Mouse (Mus musculus) hindbrain, embryonic 12.5 days (tissue): Measurements from ENCODE around the gene Fbln1. TPM values are rescaled to one million over a fixed set of nuclear protein-coding genes. Genes with fewer than 3 reads are reported as not detected.
A peak's percentile ranks its signal among the peaks of the same experiment; 100 is the strongest.

Source experiments
- ATAC-seq: fragments of 200-750 bp; cut with Nextera tagmentation; 2 replicates; pipeline ENCODE4 v1.8.0; 2017; ENCODE audit warnings: moderate TSS enrichment; ENCODE audit not compliant: low FRiP score
- H3K27ac ChIP-seq: fragments of 300-500 bp; sonication (generic); 2 replicates; pipeline ENCODE4 v1.5.1; 2016; ENCODE audit warnings: mild to moderate bottlenecking
- H3K27me3 ChIP-seq: fragments of 300-500 bp; sonication (generic); 2 replicates; pipeline ENCODE4 v1.6.1; 2016; ENCODE audit warnings: mild to moderate bottlenecking
- H3K36me3 ChIP-seq: fragments of 300-500 bp; sonication (generic); 2 replicates; pipeline ENCODE4 v1.6.1; 2016; ENCODE audit warnings: mild to moderate bottlenecking
- H3K4me1 ChIP-seq: fragments of 300-500 bp; sonication (generic); 2 replicates; pipeline ENCODE4 v1.6.1; 2016
- H3K4me2 ChIP-seq: fragments of 300-500 bp; sonication (generic); replicated peaks from 2 replicates; pipeline ENCODE4 v1.6.1; 2016; ENCODE audit warnings: mild to moderate bottlenecking
- H3K4me3 ChIP-seq: fragments of 300-500 bp; sonication (generic); 2 replicates; pipeline ENCODE4 v1.5.1; 2016; ENCODE audit warnings: mild to moderate bottlenecking
- H3K9ac ChIP-seq: fragments of 300-500 bp; sonication (generic); 2 replicates; pipeline ENCODE4 v1.6.1; 2016; ENCODE audit warnings: mild to moderate bottlenecking, moderate library complexity
- H3K9me3 ChIP-seq: fragments of 300-500 bp; sonication (generic); replicated peaks from 2 replicates; pipeline ENCODE4 v1.6.1; 2016; ENCODE audit warnings: mild to moderate bottlenecking
- WGBS: fragments of 180-500 bp; shearing (Covaris S2); methylation state at CpG from one replicate; pipeline ENCODE4 v1.1.7; 2016; 5-methylcytosine and 5-hydroxymethylcytosine counted together
- polyA plus RNA-seq: library from polyadenylated mRNA; unstranded; fragments of >200 nt; fragmentation: Nextera tagmentation; extraction: Ambion mirVana; gene quantifications from 2 replicates; pipeline ENCODE4 v1.2.1, GENCODE M21; 2016

Gene Fbln1
- polyA plus RNA-seq, 1 experiment from 2014 or later: 110 TPM

DNA sequence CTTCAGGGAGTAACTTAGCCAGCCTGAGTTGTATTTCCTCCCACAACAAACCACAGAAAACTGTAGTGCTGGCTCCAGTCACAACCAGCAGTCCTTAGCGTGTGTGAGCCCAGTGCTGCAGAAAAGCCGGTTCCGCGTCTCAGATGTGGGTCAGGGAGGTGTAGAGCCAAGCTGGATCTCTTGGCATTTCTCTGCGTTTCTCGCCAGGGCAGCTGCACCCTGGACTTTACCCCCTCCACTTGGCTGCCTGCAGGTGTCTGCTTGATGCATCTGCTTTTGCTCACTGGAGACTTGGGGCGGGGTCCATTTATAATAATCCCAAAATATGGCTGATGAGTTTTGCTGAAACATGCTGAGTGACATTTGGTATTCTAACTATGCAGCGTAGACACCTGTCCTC, 71.5 kb downstream of the Fbln1 start:
- no peak overlapping the region for H3K9ac ChIP-seq
- H3K27me3 ChIP-seq: no peaks in the 10 kb centered on the region
- no peak overlapping the region for H3K4me2 ChIP-seq
- H3K9me3 ChIP-seq: no peaks in the 10 kb centered on the region
- no peak overlapping the region for H3K27ac ChIP-seq
- H3K4me3 ChIP-seq: no peak overlapping the region
- WGBS: 93% methylated on average over 8 of the region's 8 CpGs
- no peak for ATAC-seq
- no peaks in the 10 kb centered on the region for H3K36me3 ChIP-seq
- peaks cover 18% of the 10 kb centered on the region for H3K4me1 ChIP-seq

- Histone ChIP-seq H3K27ac (no peak overlapping the region), H3K36me3 (no peaks in the 10 kb centered on the region), H3K4me1 (0 out of 2 replicates have a peak, but pooled peaks cover 3% of the 10 kb centered on the region), H3K9ac (no peak overlapping the region), H3K9me3 (no peaks in the 10 kb centered on the region), H3K4me3 (no peak overlapping the region), H3K4me2 (no peak overlapping the region), H3K27me3 (no peaks in the 10 kb centered on the region)
- 83% methylated on average over 5 of the region's 5 CpGs for WGBS
- ATAC-seq: no peak
Measured at GRCm38 (mm10) chr15:85278986-85279385, 73.2 kb downstream of the Fbln1 start.

DNA sequence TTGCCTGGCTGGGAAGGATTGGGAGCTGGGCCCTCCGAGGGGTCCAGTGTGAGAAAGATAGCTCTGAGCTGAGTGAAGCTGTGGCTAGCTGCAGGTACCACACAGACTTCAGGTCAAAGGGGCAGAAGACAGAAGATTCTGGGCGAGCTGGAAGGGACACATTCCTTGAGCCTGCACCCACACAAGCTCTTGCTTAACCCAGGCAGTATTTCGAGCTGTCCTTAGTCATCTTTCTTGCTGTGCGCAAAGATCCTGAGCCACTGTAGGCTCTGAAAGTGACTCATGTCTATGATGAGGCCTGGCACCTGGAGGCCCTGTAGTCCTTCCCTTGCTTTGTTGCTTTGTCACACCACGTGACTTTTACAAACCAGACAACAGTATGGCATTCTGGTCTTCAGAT, 76.3 kb downstream of the Fbln1 start:
- no peaks in the 10 kb centered on the region for H3K4me1 ChIP-seq
- no peaks in the 10 kb centered on the region for H3K27me3 ChIP-seq
- no peaks in the 10 kb centered on the region for H3K36me3 ChIP-seq
- no peak overlapping the region for H3K4me2 ChIP-seq
- WGBS: 82% methylated on average over 5 of the region's 5 CpGs
- no peak overlapping the region for H3K4me3 ChIP-seq
- no peak for ATAC-seq
- no peak overlapping the region for H3K27ac ChIP-seq
- H3K9ac ChIP-seq: no peak overlapping the region
- no peaks in the 10 kb centered on the region for H3K9me3 ChIP-seq

DNA sequence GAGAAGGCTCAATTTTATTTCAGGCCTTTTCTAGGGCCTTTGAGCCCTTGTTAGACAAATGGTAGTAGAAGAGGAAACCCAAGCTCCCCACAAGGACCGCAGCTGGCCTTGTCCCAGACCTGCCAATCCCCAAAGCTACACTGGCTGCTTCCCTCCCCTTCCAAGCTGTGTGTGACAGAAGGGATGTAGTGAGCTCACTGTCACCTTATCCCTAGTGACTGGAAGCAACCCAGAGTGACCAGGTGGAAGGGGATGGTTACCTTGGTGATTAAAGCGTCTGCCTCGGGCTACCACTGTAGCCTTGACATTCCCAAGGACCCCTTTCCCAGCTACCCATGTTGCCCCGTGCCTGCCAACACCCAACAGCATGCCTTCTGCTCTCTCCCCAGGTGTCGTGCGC, 78.9 kb downstream of the Fbln1 start:
- peaks cover 3% of the 10 kb centered on the region; the same call in 1 of the 2 replicates for H3K4me1 ChIP-seq
- WGBS: 89% methylated on average over 6 of the region's 6 CpGs
- no peaks in the 10 kb centered on the region for H3K27me3 ChIP-seq
- H3K36me3 ChIP-seq: no peaks in the 10 kb centered on the region
- no peak overlapping the region for H3K4me2 ChIP-seq
- no peak overlapping the region for H3K4me3 ChIP-seq
- no peak for ATAC-seq
- no peak overlapping the region for H3K27ac ChIP-seq
- H3K9me3 ChIP-seq: no peaks in the 10 kb centered on the region
- no peak overlapping the region for H3K9ac ChIP-seq

DNA sequence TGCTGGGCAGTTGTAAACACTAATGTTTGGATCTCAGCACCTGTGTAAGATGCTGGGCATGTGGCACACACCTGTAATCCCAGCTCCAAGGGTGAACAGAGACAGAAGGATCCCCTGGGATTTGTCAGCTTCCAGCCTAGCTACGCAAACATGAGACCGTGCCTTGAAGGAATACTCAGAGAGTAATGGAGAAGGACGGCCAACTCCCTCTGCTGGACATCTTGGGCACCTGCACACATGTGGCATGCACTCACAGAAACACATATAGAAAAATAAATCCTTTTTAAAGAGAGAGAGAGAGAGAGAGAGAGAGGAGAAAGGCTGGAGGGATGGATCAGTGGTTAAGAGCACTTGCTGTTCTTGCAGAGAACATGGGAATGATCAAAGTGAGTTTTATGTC, 88.9 kb downstream of the Fbln1 start:
- Histone ChIP-seq H3K9me3 (no peaks in the 10 kb centered on the region), H3K4me1 (peaks cover 30% of the 10 kb centered on the region), H3K4me3 (no peak overlapping the region), H3K9ac (no peak overlapping the region), H3K27me3 (no peaks in the 10 kb centered on the region; the same call in 1 of the 2 replicates), H3K36me3 (no peaks in the 10 kb centered on the region), H3K27ac (no peak overlapping the region), H3K4me2 (no peak overlapping the region)
- 73% methylated on average over 3 of the region's 3 CpGs for WGBS
- no peak for ATAC-seq

DNA sequence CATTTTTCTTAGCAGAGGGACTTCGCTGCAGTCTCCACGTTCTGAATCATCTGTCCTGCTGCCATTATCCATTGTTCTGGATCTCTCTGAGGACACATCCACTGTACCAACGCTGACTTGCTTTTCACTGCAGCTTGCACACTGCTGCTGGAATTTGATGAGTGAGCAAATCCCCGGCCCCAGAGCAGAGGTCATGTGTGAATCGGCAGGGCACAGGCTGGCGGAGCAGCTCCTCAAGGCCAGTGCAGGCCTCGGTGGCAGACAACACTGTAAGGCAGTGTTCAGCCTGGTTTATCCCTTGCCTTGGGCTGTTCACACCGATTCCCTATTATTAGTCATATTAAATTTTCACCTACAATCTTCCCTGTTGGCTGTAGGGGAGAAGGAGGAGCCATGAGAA, 89.8 kb downstream of the Fbln1 start:
- H3K4me3 ChIP-seq: no peak overlapping the region
- H3K9me3 ChIP-seq: no peaks in the 10 kb centered on the region
- H3K36me3 ChIP-seq: no peaks in the 10 kb centered on the region
- H3K9ac ChIP-seq: no peak overlapping the region
- no peak for ATAC-seq
- peak overlapping the region; percentile 70; the same call in 1 of the 2 replicates for H3K27ac ChIP-seq
- H3K4me1 ChIP-seq: peaks cover 30% of the 10 kb centered on the region
- 49% methylated on average over 8 of the region's 8 CpGs for WGBS
- no peak overlapping the region for H3K4me2 ChIP-seq
- no peaks in the 10 kb centered on the region; the same call in 1 of the 2 replicates for H3K27me3 ChIP-seq

GRCm38 (mm10) chr15:85295977-85296376, 90.2 kb downstream of the Fbln1 start:
- Histone ChIP-seq H3K9ac (no peak overlapping the region), H3K4me2 (no peak overlapping the region), H3K9me3 (no peaks in the 10 kb centered on the region), H3K27me3 (no peaks in the 10 kb centered on the region; the same call in 1 of the 2 replicates), H3K4me3 (no peak overlapping the region), H3K36me3 (no peaks in the 10 kb centered on the region), H3K27ac (0 out of 2 replicates have a peak overlapping the region, but pooled peaks have one; percentile 70), H3K4me1 (peaks cover 30% of the 10 kb centered on the region)
- no peak for ATAC-seq
- WGBS: 49% methylated on average over 2 of the region's 2 CpGs

DNA sequence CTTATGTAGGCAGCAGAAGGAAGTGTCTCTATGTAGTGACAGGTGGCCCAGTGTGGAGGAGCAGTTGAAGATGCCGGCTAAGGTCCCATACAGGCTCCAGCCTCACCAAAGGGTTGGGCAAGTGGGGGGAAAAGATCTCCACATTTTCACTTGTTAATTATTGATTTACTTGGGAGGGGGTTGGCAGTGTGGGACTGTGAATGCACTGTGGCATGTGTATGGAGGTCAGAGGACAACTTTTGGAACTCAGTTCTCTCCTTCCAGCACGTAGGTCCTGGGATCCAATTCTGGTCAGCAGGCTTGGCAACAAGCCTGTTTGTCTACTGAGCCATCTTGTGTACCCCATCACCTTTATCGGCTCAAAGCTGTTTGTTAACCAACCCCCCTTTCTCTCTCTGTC, 90.8 kb downstream of the Fbln1 start:
- no peaks in the 10 kb centered on the region for H3K9me3 ChIP-seq
- no peak for ATAC-seq
- peaks cover 30% of the 10 kb centered on the region for H3K4me1 ChIP-seq
- H3K4me3 ChIP-seq: no peak overlapping the region
- 72% methylated on average over 3 of the region's 3 CpGs for WGBS
- H3K27ac ChIP-seq: no peak overlapping the region
- no peak overlapping the region for H3K9ac ChIP-seq
- no peaks in the 10 kb centered on the region; the same call in 1 of the 2 replicates for H3K27me3 ChIP-seq
- H3K36me3 ChIP-seq: no peaks in the 10 kb centered on the region
- H3K4me2 ChIP-seq: no peak overlapping the region

- ATAC-seq: no peak
- no peak overlapping the region for H3K9ac ChIP-seq
- H3K4me1 ChIP-seq: peaks cover 30% of the 10 kb centered on the region
- H3K27ac ChIP-seq: no peak overlapping the region
- no peak overlapping the region for H3K4me2 ChIP-seq
- 59% methylated on average over 17 of the region's 17 CpGs for WGBS
- H3K9me3 ChIP-seq: no peaks in the 10 kb centered on the region
- H3K36me3 ChIP-seq: no peaks in the 10 kb centered on the region
- H3K27me3 ChIP-seq: no peaks in the 10 kb centered on the region; the same call in 1 of the 2 replicates
- no peak overlapping the region for H3K4me3 ChIP-seq
Measured at GRCm38 (mm10) chr15:85298167-85298781, 92.5 kb downstream of the Fbln1 start.

GRCm38 (mm10) chr15:85298946-85299345, 93.2 kb downstream of the Fbln1 start:
- Histone ChIP-seq H3K4me3 (no peak overlapping the region), H3K4me2 (no peak overlapping the region), H3K27me3 (no peaks in the 10 kb centered on the region; the same call in 1 of the 2 replicates), H3K9me3 (no peaks in the 10 kb centered on the region), H3K4me1 (peaks cover 30% of the 10 kb centered on the region), H3K36me3 (no peaks in the 10 kb centered on the region), H3K27ac (no peak overlapping the region), H3K9ac (no peak overlapping the region)
- 89% methylated on average over 9 of the region's 9 CpGs for WGBS
- no peak for ATAC-seq

- Histone ChIP-seq H3K27me3 (no peaks in the 10 kb centered on the region), H3K4me1 (peaks cover 9% of the 10 kb centered on the region), H3K9me3 (no peaks in the 10 kb centered on the region), H3K4me2 (no peak overlapping the region), H3K36me3 (no peaks in the 10 kb centered on the region), H3K27ac (no peak overlapping the region), H3K4me3 (no peak overlapping the region), H3K9ac (no peak overlapping the region)
- WGBS: 70% methylated on average over 4 of the region's 4 CpGs
- ATAC-seq: no peak
Measured at GRCm38 (mm10) chr15:85303241-85303640, 97.5 kb downstream of the Fbln1 start.

DNA sequence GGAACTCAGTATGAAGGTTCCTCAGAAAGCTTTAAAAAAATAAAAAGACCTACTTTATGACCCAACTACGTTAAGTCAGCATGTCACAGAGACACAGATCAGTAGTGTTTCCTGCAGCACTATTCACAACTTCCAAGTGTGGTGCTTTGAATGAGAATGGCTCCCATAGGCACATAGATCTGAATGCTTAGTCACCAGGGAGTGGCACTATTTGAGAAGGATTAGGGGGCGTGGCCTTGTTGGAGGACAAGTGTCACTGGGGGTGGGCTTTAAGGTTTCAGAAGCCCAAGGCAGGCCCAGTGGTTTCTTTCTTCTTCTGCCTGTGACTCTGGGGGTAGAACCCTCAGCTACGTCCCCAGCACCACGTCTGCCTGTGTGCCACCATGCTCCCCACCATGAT, 98.2 kb downstream of the Fbln1 start:
- Histone ChIP-seq H3K4me3 (no peak overlapping the region), H3K36me3 (no peaks in the 10 kb centered on the region), H3K27ac (no peak overlapping the region), H3K9ac (no peak overlapping the region), H3K4me2 (no peak overlapping the region), H3K9me3 (no peaks in the 10 kb centered on the region), H3K4me1 (peaks cover 3% of the 10 kb centered on the region; the same call in 1 of the 2 replicates), H3K27me3 (no peaks in the 10 kb centered on the region)
- 88% methylated on average over 4 of the region's 4 CpGs for WGBS
- ATAC-seq: no peak

DNA sequence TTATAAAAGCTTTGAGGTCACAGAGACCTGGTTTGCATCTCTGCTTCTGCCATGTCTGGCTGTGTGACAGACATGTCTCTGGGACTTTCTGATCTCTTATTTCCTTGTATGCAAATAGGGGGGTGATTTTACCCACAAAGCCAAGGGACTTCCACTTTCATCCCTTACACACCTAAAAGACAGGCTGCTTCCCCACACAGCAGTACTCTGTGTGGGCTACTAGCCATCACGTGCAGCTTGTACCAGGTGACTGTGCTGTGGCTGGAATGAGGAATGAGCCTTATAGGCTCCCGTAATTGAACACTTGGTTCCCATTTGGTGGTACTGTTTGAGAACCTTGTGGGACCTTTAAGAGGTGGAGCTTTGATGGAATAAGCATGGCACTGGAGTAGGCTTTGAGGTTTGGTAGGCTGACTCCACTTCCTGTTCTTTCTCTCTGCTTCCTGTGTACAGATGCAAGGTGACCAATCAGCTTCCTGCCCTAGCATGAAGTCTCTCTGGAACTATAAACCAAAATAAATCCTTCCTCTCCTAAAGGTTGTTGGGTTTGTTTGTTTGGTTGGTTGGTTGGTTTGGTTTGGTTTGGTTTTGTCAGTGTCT, 101.4 kb downstream of the Fbln1 start:
- no peak overlapping the region for H3K9ac ChIP-seq
- no peaks in the 10 kb centered on the region for H3K36me3 ChIP-seq
- H3K27ac ChIP-seq: no peak overlapping the region
- peaks cover 3% of the 10 kb centered on the region; the same call in 1 of the 2 replicates for H3K4me1 ChIP-seq
- WGBS: 96% methylated on average over 2 of the region's 2 CpGs
- no peak for ATAC-seq
- no peak overlapping the region for H3K4me2 ChIP-seq
- H3K27me3 ChIP-seq: no peaks in the 10 kb centered on the region; the same call in 1 of the 2 replicates
- H3K4me3 ChIP-seq: no peak overlapping the region
- no peaks in the 10 kb centered on the region for H3K9me3 ChIP-seq
